Mouse (Mus musculus): ENCODE data around the gene Baz1a.
"Not testable (repeated sequence)": the region's sequence is repeated elsewhere in the genome, so short reads cannot be mapped to it uniquely, and the experiment has no call there.

GRCm38 (mm10) chr12:54942586-54943157 lies 71.5 kb downstream of the Baz1a start:
- not testable (repeated sequence) for TF ChIP-seq CTCF (IDR thresholded peaks at IDR 0.05; ENCODE audit: borderline replicate concordance, insufficient read depth, low read length); POLR2A (IDR thresholded peaks at IDR 0.05; ENCODE audit: low read depth, low read length)

Measured in embryonic fibroblast, embryonic 13.5 days (primary cell).